ENCODE assay signal across 8 mouse cellular contexts in the genomic region with DNA sequence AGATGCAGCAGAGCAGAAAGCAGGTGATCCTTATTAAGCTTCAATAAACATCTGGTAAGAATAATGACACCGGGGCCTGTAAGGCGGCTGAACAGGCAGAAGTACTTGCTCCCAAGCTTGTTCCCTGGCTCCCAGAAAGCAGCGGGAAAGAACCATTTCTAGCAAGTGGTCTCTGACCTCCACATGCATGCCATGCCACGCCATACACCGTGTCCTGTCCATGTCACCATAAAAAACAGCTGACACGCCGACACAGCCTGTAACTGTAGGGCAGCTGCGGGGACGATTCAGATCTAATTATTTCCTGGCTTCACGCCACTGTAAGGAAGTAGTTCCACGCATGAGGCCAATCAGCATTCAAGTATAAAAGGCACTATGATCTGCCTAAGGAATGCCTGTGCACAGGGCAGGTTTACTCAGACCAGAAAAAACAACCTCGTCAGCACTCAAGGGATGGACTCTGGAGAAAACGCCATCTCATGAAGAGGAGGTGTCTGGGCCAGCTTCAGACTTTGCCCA. TPM values are rescaled to one million over a fixed set of nuclear protein-coding genes. Genes with fewer than 3 reads are reported as not detected.
DNase-seq lines count a peak whose midpoint lies in the region; ATAC-seq lines count a peak whose summit lies in the region.

No protein-coding gene starts in this region.

- H3K4me2 ChIP-seq in heart, embryonic 15.5 days: no peak overlapping the region
- no peak overlapping the region for H3K4me2 ChIP-seq in neural tube, embryonic 13.5 days

- H3K4me1 ChIP-seq in heart, embryonic 15.5 days (replicated peaks): peaks cover 36% of the 10 kb centered on the region
- peaks cover 58% of the 10 kb centered on the region for H3K4me1 ChIP-seq in neural tube, embryonic 13.5 days (replicated peaks)

- H3K36me3 ChIP-seq in heart, embryonic 15.5 days: peaks cover 5% of the 10 kb centered on the region; the same call in 1 of the 2 replicates
- 0 out of 2 replicates have a peak, but pooled peaks cover 1% of the 10 kb centered on the region for H3K36me3 ChIP-seq in neural tube, embryonic 13.5 days

- peak overlapping the region; percentile 41 for H3K27ac ChIP-seq in heart, embryonic 15.5 days
- peak overlapping the region; percentile 61 for H3K27ac ChIP-seq in neural tube, embryonic 13.5 days (replicated peaks)

- 35% methylated on average over 13 of the region's 13 CpGs for WGBS in heart, embryonic 15.5 days
- WGBS in neural tube, embryonic 13.5 days: 32% methylated on average over 13 of the region's 13 CpGs

- intact Hi-C loops in heart, postnatal 36 days (cut with DNase I): no loop called here

- no peak overlapping the region for H3K9ac ChIP-seq in heart, embryonic 15.5 days
- 0 out of 2 replicates have a peak overlapping the region, but pooled peaks have one; percentile 32 for H3K9ac ChIP-seq in neural tube, embryonic 13.5 days

- no peaks in the 10 kb centered on the region for H3K27me3 ChIP-seq in heart, embryonic 15.5 days
- H3K27me3 ChIP-seq in neural tube, embryonic 13.5 days: no peaks in the 10 kb centered on the region

- no peak for ATAC-seq in heart, embryonic 15.5 days (replicated peaks; ENCODE audit: insufficient number of reproducible peaks, insufficient read depth, low FRiP score, low read depth)
- ATAC-seq in erythroblast, adult 5-6 weeks (replicated peaks; ENCODE audit: low FRiP score, poor library complexity, severe bottlenecking): peak; percentile 76
- no peak for ATAC-seq in neural tube, embryonic 13.5 days (ENCODE audit: low read depth)

- DNase-seq in heart, postnatal 36 days: no peak
- peak; percentile 89 for DNase-seq in kidney, adult 9 months
- no peak for DNase-seq in urinary bladder, postnatal 4 days (ENCODE audit: low spot score in 2 of 2)
- no peak for DNase-seq in spleen, postnatal 4 days (ENCODE audit: low spot score in 2 of 2)
- DNase-seq in thymus, postnatal 36 days: no peak

- H3K9me3 ChIP-seq in heart, embryonic 15.5 days (replicated peaks): no peaks in the 10 kb centered on the region
- no peaks in the 10 kb centered on the region for H3K9me3 ChIP-seq in neural tube, embryonic 13.5 days

- no peak overlapping the region for H3K4me3 ChIP-seq in heart, embryonic 15.5 days
- no peak overlapping the region for H3K4me3 ChIP-seq in neural tube, embryonic 13.5 days

RNA-seq across cellular contexts. Expression of a gene that starts 10.8 kb away (rescaled TPM):
- 27.2 and 35.6 TPM in 2 replicates for polyA plus RNA-seq in heart, embryonic 15.5 days (2015; fragmentation: Nextera tagmentation; extraction: Ambion mirVana)
- total RNA-seq in heart, postnatal 36 days (2021): 10 to 100 TPM; 48.6 to 50.6 TPM
- 29.9 and 37.1 TPM in 2 replicates for total RNA-seq in erythroblast, adult 5-6 weeks (2015; ENCODE audit: low replicate concordance)
- total RNA-seq in erythroblast, adult 5-6 weeks (2017; ENCODE audit: low replicate concordance): 26.8 and 34.8 TPM in 2 replicates
- 58.2 and 67.6 TPM in 2 replicates for polyA plus RNA-seq in neural tube, embryonic 13.5 days (2015; fragmentation: Nextera tagmentation; extraction: Ambion mirVana)

RNA-seq across cellular contexts. Expression of a gene that starts 39.1 kb away (rescaled TPM):
- 7.8 and 13.6 TPM in 2 replicates for polyA plus RNA-seq in heart, embryonic 15.5 days (2015; fragmentation: Nextera tagmentation; extraction: Ambion mirVana)
- 10 to 100 TPM; 76.3 to 81.1 TPM for total RNA-seq in heart, postnatal 36 days (2021)
- total RNA-seq in erythroblast, adult 5-6 weeks (2015; ENCODE audit: low replicate concordance): not detected in 2 replicates
- total RNA-seq in erythroblast, adult 5-6 weeks (2017; ENCODE audit: low replicate concordance): not detected in 2 replicates
- not detected in 2 replicates for polyA plus RNA-seq in neural tube, embryonic 13.5 days (2015; fragmentation: Nextera tagmentation; extraction: Ambion mirVana)

Comparison
In these comparisons a context has a peak if more than half of its experiments do, and no peak if none do; other contexts are left out.
1. RNA of a gene that starts 39.1 kb away (total RNA-seq): 76.3 to 81.1 TPM in heart, postnatal 36 days; not detected in erythroblast, adult 5-6 weeks; every median in the first group is over 10 times any median in the second.